Mouse (Mus musculus): ENCODE results near the gene Cntn4. TPM values are rescaled to one million over a fixed set of nuclear protein-coding genes. Genes with fewer than 3 reads are reported as not detected.

Gene Cntn4
- total RNA-seq, 4 experiments from 2014 or later: 0.21 TPM; not detected in 3

DNA sequence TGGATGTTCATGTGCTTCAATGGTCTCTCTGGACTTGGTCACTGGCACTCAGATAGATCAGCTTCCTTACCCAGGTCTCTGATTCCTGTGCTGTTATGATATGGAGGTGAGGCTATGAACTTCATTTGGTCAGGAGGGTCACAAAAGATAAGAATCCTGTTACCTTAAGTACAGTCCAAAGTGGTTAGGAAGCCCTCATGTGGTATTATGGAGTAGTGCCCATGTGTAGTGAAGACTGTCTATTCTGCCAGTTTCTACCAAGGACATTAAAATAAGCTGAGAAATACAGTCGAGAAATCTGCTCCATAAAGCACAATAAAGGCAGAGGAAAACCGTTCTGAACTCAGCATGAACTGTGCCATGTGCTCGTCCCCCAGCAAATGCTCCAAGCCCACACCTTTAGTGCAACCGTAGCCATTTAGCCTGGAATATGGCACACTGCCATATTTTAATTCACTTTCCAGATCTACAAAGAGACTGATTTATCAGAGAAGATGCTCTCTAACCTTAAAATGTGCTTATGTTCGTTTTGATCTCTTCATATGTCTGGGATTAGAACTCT, 943.8 kb downstream of the Cntn4 start:
- no peak for DNase-seq (ENCODE audit: low spot score in 2 of 2)

GRCm38 (mm10) chr6:106643026-106643425, 965.6 kb downstream of the Cntn4 start:
- no peak for DNase-seq (ENCODE audit: low spot score in 2 of 2)

DNA sequence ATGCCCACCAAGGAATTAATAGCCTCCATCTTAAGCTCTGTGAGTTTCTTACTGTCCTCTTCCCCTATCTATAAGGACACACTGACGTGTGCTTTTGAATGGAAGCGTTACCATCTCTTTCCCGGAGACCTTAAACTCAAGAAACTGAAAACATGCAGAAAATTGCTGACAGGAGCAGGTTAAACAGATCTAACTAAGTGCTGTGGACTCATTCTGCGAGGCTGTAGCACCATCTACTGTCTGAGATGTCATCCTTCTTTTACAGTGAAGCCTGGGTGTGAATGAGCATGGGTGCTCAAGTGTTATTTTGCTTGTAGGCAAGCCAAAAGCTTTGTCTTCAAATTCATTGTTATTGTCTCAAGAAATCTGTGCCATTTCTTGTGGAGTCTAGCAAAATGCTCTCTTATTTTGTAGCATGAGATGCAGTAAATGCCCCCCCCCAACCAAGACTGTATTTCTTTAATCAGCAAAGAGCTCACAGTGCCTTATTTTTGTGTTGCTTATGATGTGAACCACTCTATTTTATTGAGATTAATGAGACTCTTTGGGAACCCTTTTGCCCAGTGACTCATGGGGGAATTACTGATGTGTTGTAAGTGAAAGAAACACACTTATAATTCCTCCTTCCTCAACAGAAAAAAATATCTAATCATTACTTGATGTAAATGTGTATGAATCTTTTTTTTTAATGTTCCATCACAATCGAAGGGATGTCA, 968.2 kb downstream of the Cntn4 start:
- DNase-seq (ENCODE audit: low spot score in 2 of 2): no peak

DNA sequence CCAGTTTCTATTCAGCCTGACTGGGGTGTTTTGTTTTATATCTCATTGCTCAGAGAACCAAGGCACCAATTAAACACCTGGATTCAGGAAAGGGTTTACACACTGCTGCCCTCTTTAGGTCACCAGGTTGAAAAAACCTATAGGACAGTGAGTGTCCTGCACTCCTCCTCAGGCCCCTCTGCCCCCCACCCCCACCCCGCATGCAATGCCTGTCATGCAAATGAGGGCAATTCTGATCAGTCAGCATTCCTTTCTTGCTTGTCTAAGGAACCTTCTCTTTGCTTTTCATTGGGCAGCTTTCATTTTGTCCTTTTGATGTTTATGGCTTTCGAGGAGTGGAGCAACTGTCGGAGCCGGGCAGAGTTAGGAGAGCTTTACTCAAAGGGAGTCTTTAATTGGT, 969.5 kb downstream of the Cntn4 start:
- no peak for DNase-seq (ENCODE audit: low spot score in 2 of 2)

GRCm38 (mm10) chr6:106663780-106664651, 986.6 kb downstream of the Cntn4 start:
- no peak for DNase-seq (ENCODE audit: low spot score in 2 of 2)

GRCm38 (mm10) chr6:106675581-106675980, 998.1 kb downstream of the Cntn4 start:
- DNase-seq (ENCODE audit: low spot score in 2 of 2): no peak

GRCm38 (mm10) chr6:106701931-106702330, 1024.5 kb downstream of the Cntn4 start:
- no peak for DNase-seq (ENCODE audit: low spot score in 2 of 2)

DNA sequence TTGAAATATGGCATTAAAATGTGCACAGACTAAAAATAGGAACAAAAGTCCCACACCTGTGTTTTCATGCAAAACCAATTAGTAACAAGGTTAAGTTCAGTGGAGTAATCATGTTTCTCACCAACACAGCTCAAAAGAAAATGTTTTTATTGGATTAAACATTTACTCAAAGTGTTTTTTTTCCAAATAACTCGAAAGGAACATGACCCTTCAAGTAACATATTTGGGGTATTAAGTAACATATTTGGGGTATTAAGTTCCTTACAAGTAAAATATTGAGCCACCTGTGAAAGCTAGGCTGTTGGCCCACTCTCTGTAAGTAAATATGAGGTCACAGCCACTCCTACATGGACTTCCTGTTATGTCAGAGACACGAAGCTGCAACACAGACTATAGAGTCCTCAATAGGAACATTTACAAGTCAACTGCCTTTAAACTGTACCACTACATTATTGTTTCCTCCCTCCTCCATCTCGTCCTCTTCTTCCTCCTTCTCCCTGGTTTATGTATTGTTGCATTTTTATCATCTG, 1028.1 kb downstream of the Cntn4 start:
- DNase-seq (ENCODE audit: low spot score in 2 of 2): no peak

DNA sequence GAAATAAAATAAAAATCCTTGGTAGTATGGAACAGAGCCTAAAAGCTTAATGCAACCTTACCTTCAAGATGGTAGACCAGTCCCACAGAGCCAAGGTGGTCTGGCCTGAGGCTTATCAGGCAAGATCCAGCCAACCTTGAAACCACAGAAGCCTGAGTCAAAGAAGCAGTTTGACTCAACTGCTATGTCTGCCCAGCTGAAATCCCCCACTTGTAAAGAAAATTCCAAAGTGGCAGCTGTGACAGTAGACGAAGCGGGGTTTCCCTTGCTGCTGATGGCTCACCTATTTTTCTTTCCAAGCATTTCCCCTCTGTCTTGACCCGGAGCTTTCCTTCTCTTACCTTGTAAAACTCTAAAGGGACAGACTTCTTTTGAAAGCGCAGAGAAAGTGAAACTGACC, 1048.2 kb downstream of the Cntn4 start:
- no peak for DNase-seq (ENCODE audit: low spot score in 2 of 2)

- no peak for DNase-seq (ENCODE audit: low spot score in 2 of 2)
These were observed 1048.6 kb downstream of the Cntn4 start for GRCm38 (mm10) chr6:106726078-106726477.

- no peak for DNase-seq (ENCODE audit: low spot score in 2 of 2)
These were observed 1050.2 kb downstream of the Cntn4 start for GRCm38 (mm10) chr6:106727703-106728102.

GRCm38 (mm10) chr6:106729682-106730314, 1052.3 kb downstream of the Cntn4 start:
- DNase-seq (ENCODE audit: low spot score in 2 of 2): no peak

- no peak for DNase-seq (ENCODE audit: low spot score in 2 of 2)
These were observed 1055.1 kb downstream of the Cntn4 start for GRCm38 (mm10) chr6:106732563-106732962.

- no peak for DNase-seq (ENCODE audit: low spot score in 2 of 2)
These were observed 1060.8 kb downstream of the Cntn4 start for GRCm38 (mm10) chr6:106738229-106738628.

GRCm38 (mm10) chr6:106740244-106740825, 1062.9 kb downstream of the Cntn4 start:
- no peak for DNase-seq (ENCODE audit: low spot score in 2 of 2)

GRCm38 (mm10) chr6:106743556-106744233, 1066.2 kb downstream of the Cntn4 start:
- no peak for DNase-seq (ENCODE audit: low spot score in 2 of 2)

DNA sequence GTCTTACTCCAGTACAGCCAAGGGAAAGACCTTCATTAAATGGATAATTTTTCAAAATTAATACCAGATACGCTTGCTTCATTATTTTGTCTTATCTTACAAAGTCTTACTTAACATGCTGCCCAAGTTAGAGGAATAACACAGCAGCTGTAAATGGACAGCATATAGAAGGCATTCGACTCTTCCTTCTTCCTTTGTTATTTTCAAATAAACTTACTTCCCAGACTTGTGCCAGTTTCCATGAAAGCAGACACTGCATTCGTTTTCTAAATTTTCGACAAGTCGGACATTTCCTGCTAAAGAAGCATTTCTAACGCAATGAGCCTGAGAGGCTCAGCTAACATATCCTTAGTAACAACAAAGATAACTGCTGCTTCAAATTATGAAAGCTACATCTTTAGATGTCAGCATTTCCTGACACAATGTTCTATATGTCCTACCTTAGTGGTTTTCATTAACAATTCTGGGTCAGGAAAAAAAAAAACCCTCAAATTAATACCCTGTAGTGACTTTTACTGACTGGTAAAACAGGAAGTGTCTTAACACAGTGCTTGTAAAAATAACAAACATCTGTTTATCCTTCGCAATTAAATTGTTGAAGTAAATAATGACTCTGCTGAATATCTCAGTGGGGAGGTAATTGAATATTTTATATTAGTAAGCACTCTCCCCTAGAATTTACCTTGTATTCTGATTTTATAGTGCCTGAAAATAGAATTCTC, 1068.4 kb downstream of the Cntn4 start:
- no peak for DNase-seq (ENCODE audit: low spot score in 2 of 2)

- no peak for DNase-seq (ENCODE audit: low spot score in 2 of 2)
These were observed 1069.8 kb downstream of the Cntn4 start for GRCm38 (mm10) chr6:106747251-106747650.

- DNase-seq (ENCODE audit: low spot score in 2 of 2): no peak
These were observed 1070.3 kb downstream of the Cntn4 start for GRCm38 (mm10) chr6:106747804-106748203.

Data from gastrocnemius, adult 8-10 months (tissue).